Mouse (Mus musculus): ENCODE results near the gene Rtn2.

- TF ChIP-seq POLR2A (IDR thresholded peaks at IDR 0.05; ENCODE audit: low read depth, low read length) (no peak), CTCF (IDR thresholded peaks at IDR 0.05; ENCODE audit: borderline replicate concordance, insufficient read depth, low read length) (no peak)
Measured at GRCm38 (mm10) chr7:19327782-19328181, 45.4 kb downstream of the Rtn2 start.

Measured in embryonic fibroblast, embryonic 13.5 days (primary cell).